Mouse (Mus musculus) limb, embryonic 14.5 days (tissue): ENCODE data around the gene Hacd4. TPM values are rescaled to one million over a fixed set of nuclear protein-coding genes. Genes with fewer than 3 reads are reported as not detected.

Source experiments
- ATAC-seq: fragments of 200-750 bp; cut with Nextera tagmentation; 2 replicates; pipeline ENCODE4 v1.8.0; 2017; ENCODE audit warnings: low read depth, moderate number of reproducible peaks, moderate TSS enrichment; ENCODE audit not compliant: low FRiP score
- DNase-seq: peaks from one replicate; pipeline ENCODE4 v3.0.0-alpha.2; 2015; ENCODE audit warnings: low spot score
- H3K27ac ChIP-seq: fragments of 300-500 bp; sonication (generic); replicated peaks from 2 replicates; pipeline ENCODE4 v1.5.1; 2014; ENCODE audit warnings: low read depth, mild to moderate bottlenecking, low read length, moderate library complexity, mixed read lengths
- H3K27me3 ChIP-seq: fragments of 300-500 bp; sonication (generic); 2 replicates; pipeline ENCODE4 v1.6.1; 2014; ENCODE audit warnings: low read length, mixed read lengths; ENCODE audit not compliant: control insufficient read depth, insufficient read depth
- H3K36me3 ChIP-seq: fragments of 300-500 bp; sonication (generic); 2 replicates; pipeline ENCODE4 v1.6.1; 2014; ENCODE audit warnings: mild to moderate bottlenecking, low read length, moderate library complexity, mixed read lengths; ENCODE audit not compliant: control insufficient read depth, insufficient read depth
- H3K4me1 ChIP-seq: fragments of 300-500 bp; sonication (generic); 2 replicates; pipeline ENCODE4 v1.6.1; 2014; ENCODE audit warnings: antibody characterized with exemption, low read length, mixed read lengths; ENCODE audit not compliant: control insufficient read depth, insufficient read depth
- H3K4me2 ChIP-seq: fragments of 300-500 bp; sonication (generic); replicated peaks from 2 replicates; pipeline ENCODE4 v1.6.1; 2014; ENCODE audit warnings: low read depth, mild to moderate bottlenecking, low read length, moderate library complexity; ENCODE audit not compliant: severe bottlenecking
- H3K4me3 ChIP-seq: fragments of 300-500 bp; sonication (generic); replicated peaks from 2 replicates; pipeline ENCODE4 v1.5.1; 2014; ENCODE audit warnings: low read length
- H3K9ac ChIP-seq: fragments of 300-500 bp; sonication (generic); 2 replicates; pipeline ENCODE4 v1.6.1; 2014; ENCODE audit warnings: mild to moderate bottlenecking, low read depth, low read length, moderate library complexity; ENCODE audit not compliant: severe bottlenecking
- H3K9me3 ChIP-seq: fragments of 300-500 bp; sonication (generic); 2 replicates; pipeline ENCODE4 v1.6.1; 2016; ENCODE audit warnings: low read length; ENCODE audit not compliant: control insufficient read depth
- POLR2A ChIP-seq: fragments of 200-500 bp; IDR thresholded peaks from 2 replicates; pipeline ENCODE4 v1.8.0; 2012; ENCODE audit warnings: inconsistent platforms, mild to moderate bottlenecking, moderate library complexity, borderline replicate concordance; ENCODE audit not compliant: insufficient read depth, insufficient read length; ENCODE audit errors: extremely low read depth
- WGBS: fragments of 180-500 bp; shearing (Covaris S2); extraction: QIAGEN DNeasy Blood & Tissue Kit; methylation state at CpG from one replicate; pipeline ENCODE4 v1.1.7; 2014; 5-methylcytosine and 5-hydroxymethylcytosine counted together
- polyA plus RNA-seq, 2 experiments: library from polyadenylated mRNA; depleted of rRNA in 1 of 2; stranded (reverse) in 1 of 2; unstranded in 1 of 2; fragments of >200 nt; fragmentation: Nextera tagmentation in 1 of 2; extraction: Ambion mirVana in 1 of 2; gene quantifications; 2 replicates each; pipeline versions ENCODE4 v1.2.1 to v1.2.3; 2012 to 2014

The Hacd4 gene
- polyA plus RNA-seq, 2 experiments = 3.4 to 12.5 TPM

- Histone ChIP-seq H3K4me2 (no peak overlapping the region), H3K4me1 (no peaks in the 10 kb centered on the region), H3K27ac (no peak overlapping the region), H3K4me3 (no peak overlapping the region), H3K9ac (no peak overlapping the region), H3K36me3 (no peaks in the 10 kb centered on the region), H3K27me3 (no peaks in the 10 kb centered on the region), H3K9me3 (no peaks in the 10 kb centered on the region)
- 2% methylated on average over 4 of the region's 4 CpGs for WGBS
- DNase-seq = peak; percentile 97
- no peak for TF ChIP-seq POLR2A
- ATAC-seq = peak; percentile 72; the same call in 1 of the 2 replicates
These were observed 87.8 kb downstream of the Hacd4 start for GRCm38 (mm10) chr4:88350910-88351309.

Other genes starting within 250 kb of the Hacd4 start
- gene Ifnb1, start 83.8 kb upstream of the Hacd4 start, polyA plus RNA-seq (2012; rRNA removed) = 0.10 TPM in 1 of 2 replicates, not detected in the other
- gene Ifnb1, start 83.8 kb upstream of the Hacd4 start, polyA plus RNA-seq (2014; fragmentation: Nextera tagmentation; extraction: Ambion mirVana) = not detected in 2 replicates
- gene Ifna15, start 119.3 kb upstream of the Hacd4 start, polyA plus RNA-seq (2012; rRNA removed) = not detected in 2 replicates
- gene Ifna15, start 119.3 kb upstream of the Hacd4 start, polyA plus RNA-seq (2014; fragmentation: Nextera tagmentation; extraction: Ambion mirVana) = not detected in 2 replicates
- not detected in 2 replicates for gene Ifna14, start 132.9 kb upstream of the Hacd4 start, polyA plus RNA-seq (2012; rRNA removed)
- not detected in 2 replicates for gene Ifna14, start 132.9 kb upstream of the Hacd4 start, polyA plus RNA-seq (2014; fragmentation: Nextera tagmentation; extraction: Ambion mirVana)
- gene Ifna9, start 153.5 kb upstream of the Hacd4 start, polyA plus RNA-seq (2012; rRNA removed) = not detected in 2 replicates
- gene Ifna9, start 153.5 kb upstream of the Hacd4 start, polyA plus RNA-seq (2014; fragmentation: Nextera tagmentation; extraction: Ambion mirVana) = not detected in 2 replicates
- not detected in 2 replicates for gene Ifna12, start 164.4 kb upstream of the Hacd4 start, polyA plus RNA-seq (2012; rRNA removed)
- not detected in 2 replicates for gene Ifna12, start 164.4 kb upstream of the Hacd4 start, polyA plus RNA-seq (2014; fragmentation: Nextera tagmentation; extraction: Ambion mirVana)
- not detected in 2 replicates for gene C87499, start 195.5 kb upstream of the Hacd4 start, polyA plus RNA-seq (2012; rRNA removed)
- not detected in 2 replicates for gene C87499, start 195.5 kb upstream of the Hacd4 start, polyA plus RNA-seq (2014; fragmentation: Nextera tagmentation; extraction: Ambion mirVana)
- gene Ifna13, start 205.5 kb upstream of the Hacd4 start, polyA plus RNA-seq (2012; rRNA removed) = not detected in 2 replicates
- gene Ifna13, start 205.5 kb upstream of the Hacd4 start, polyA plus RNA-seq (2014; fragmentation: Nextera tagmentation; extraction: Ambion mirVana) = not detected in 2 replicates
- not detected in 2 replicates for gene Ifna16, start 238.0 kb upstream of the Hacd4 start, polyA plus RNA-seq (2012; rRNA removed)
- not detected in 2 replicates for gene Ifna16, start 238.0 kb upstream of the Hacd4 start, polyA plus RNA-seq (2014; fragmentation: Nextera tagmentation; extraction: Ambion mirVana)
- not detected in 2 replicates for gene Ifna2, start 245.0 kb upstream of the Hacd4 start, polyA plus RNA-seq (2012; rRNA removed)
- not detected in 2 replicates for gene Ifna2, start 245.0 kb upstream of the Hacd4 start, polyA plus RNA-seq (2014; fragmentation: Nextera tagmentation; extraction: Ambion mirVana)